Mouse (Mus musculus) kidney, adult 2 months (tissue): Measurements from ENCODE around the gene Sox15.

Source experiments
- CTCF ChIP-seq: fragments of 200-500 bp; conservative IDR thresholded peaks from 2 replicates; pipeline ENCODE4 v1.5.1; 2011; ENCODE audit warnings: low read depth, mild to moderate bottlenecking, control low read depth, low read length, moderate library complexity, mixed read lengths; ENCODE audit not compliant: insufficient read depth, insufficient read length
- POLR2A ChIP-seq: fragments of 200-500 bp; IDR thresholded peaks from one replicate; pipeline ENCODE4 v1.6.1; 2011; ENCODE audit warnings: low read depth, low read length, control low read depth

DNA sequence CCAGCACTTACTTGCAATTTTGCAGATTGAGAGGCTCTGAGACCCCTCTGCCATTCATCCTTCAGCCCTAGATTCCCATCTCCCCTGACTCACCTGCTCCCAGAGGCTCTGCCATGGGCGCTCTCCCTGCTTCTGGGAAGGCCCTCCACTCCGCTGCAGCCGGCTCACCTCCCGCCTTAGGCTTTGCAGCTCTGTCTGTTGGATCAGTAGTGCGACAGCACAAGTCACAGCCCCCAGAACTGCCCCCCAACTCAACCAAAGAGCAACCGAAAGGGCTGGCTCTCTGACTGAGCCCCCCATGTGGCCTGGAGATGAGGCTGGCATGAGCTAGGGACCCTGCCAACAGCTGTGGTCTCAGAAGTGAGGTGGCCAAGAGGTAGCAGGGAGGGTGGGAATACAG is 29.8 kb downstream of the Sox15 start:
- TF ChIP-seq CTCF: no peak
- TF ChIP-seq POLR2A: no peak
